Mouse (Mus musculus): ENCODE measurements around the gene Rtn3. TPM values are rescaled to one million over a fixed set of nuclear protein-coding genes. Genes with fewer than 3 reads are reported as not detected.
"Not testable (repeated sequence)": the region's sequence is repeated elsewhere in the genome, so short reads cannot be mapped to it uniquely, and the experiment has no call there.

Rtn3 gene
- total RNA-seq, 2 experiments from 2014 or later, result 37.1 to 40.6 TPM

- no peak for DNase-seq
- intact Hi-C loops (cut with DNase I; ENCODE audit: low total_unique reads), result no loop called here
These were observed 78.4 kb downstream of the Rtn3 start for GRCm38 (mm10) chr19:7404623-7405229.

- peak; percentile 10 for DNase-seq
- intact Hi-C loops (cut with DNase I; ENCODE audit: low total_unique reads), result no loop called here
These were observed 82.4 kb downstream of the Rtn3 start for GRCm38 (mm10) chr19:7400635-7401034.

- intact Hi-C loops (cut with DNase I; ENCODE audit: low total_unique reads); DNase-seq: not testable (repeated sequence)
These were observed 84.2 kb downstream of the Rtn3 start for GRCm38 (mm10) chr19:7398898-7399297.

- intact Hi-C loops (cut with DNase I; ENCODE audit: low total_unique reads), result not testable (repeated sequence)
- DNase-seq, result peak; percentile 74
These were observed 85.9 kb downstream of the Rtn3 start for GRCm38 (mm10) chr19:7396867-7397826.

- no peak for DNase-seq
- intact Hi-C loops (cut with DNase I; ENCODE audit: low total_unique reads), result no loop called here
These were observed 94.6 kb downstream of the Rtn3 start for GRCm38 (mm10) chr19:7388488-7388887.

GRCm38 (mm10) chr19:7386042-7386441, 97.0 kb downstream of the Rtn3 start:
- intact Hi-C loops (cut with DNase I; ENCODE audit: low total_unique reads), result no loop called here
- DNase-seq, result no peak

GRCm38 (mm10) chr19:7382903-7383865, 99.9 kb downstream of the Rtn3 start, which contains the start of gene Spindoc:
Gene Spindoc, minus strand, starts transcription at chr19:7382994.
- DNase-seq, result peak; percentile 98
- intact Hi-C loops (cut with DNase I; ENCODE audit: low total_unique reads), result no loop called here

GRCm38 (mm10) chr19:7382248-7382902, 100.7 kb downstream of the Rtn3 start:
- intact Hi-C loops (cut with DNase I; ENCODE audit: low total_unique reads), result no loop called here

GRCm38 (mm10) chr19:7381906-7382247, 101.2 kb downstream of the Rtn3 start:
- intact Hi-C loops (cut with DNase I; ENCODE audit: low total_unique reads), result no loop called here
- DNase-seq, result no peak

More at GRCm38 (mm10) chr19:7382248-7382902, 100.7 kb downstream of the Rtn3 start:
- peak; percentile 72 for DNase-seq

GRCm38 (mm10) chr19:7377639-7378038, 105.4 kb downstream of the Rtn3 start:
- intact Hi-C loops (cut with DNase I; ENCODE audit: low total_unique reads), result no loop called here
- no peak for DNase-seq

Small RNAs within 50 kb of the gene (microRNA-seq; reads per million reads assigned to microRNA genes)
- 0 to 0.32 reads per million in 2 experiments for gene Mir6991

Other genes with a start within 250 kb of the Rtn3 start
- 10 to 100 TPM in 1 of 2 experiments, 1 to 10 TPM in 1; 9.1 to 11.7 TPM for gene Naa40, start 242.1 kb downstream of the Rtn3 start, total RNA-seq (2021)
- gene Rcor2, start 216.0 kb downstream of the Rtn3 start, total RNA-seq (2021), result 1 to 10 TPM; 2.1 to 8.8 TPM
- gene Mark2, start 141.4 kb downstream of the Rtn3 start, total RNA-seq (2021), result 10 to 100 TPM; 27.7 to 34.1 TPM
- gene Spindoc, start 100.3 kb downstream of the Rtn3 start, total RNA-seq (2021), result 1 to 10 TPM; 9.4 to 9.5 TPM
- gene 2700081O15Rik, start 65.7 kb downstream of the Rtn3 start, total RNA-seq (2021), result 10 to 100 TPM; 10.7 to 11.4 TPM
- gene Atl3, start 10.8 kb upstream of the Rtn3 start, total RNA-seq (2021), result 10 to 100 TPM; 15.4 to 16.0 TPM
- gene Pla2g16, start 74.2 kb upstream of the Rtn3 start, total RNA-seq (2021), result 10 to 100 TPM; 55.0 to 57.6 TPM
- gene Lgals12, start 123.9 kb upstream of the Rtn3 start, total RNA-seq (2021), result under 1 TPM; 0.13 to 0.33 TPM
- gene Hrasls5, start 129.3 kb upstream of the Rtn3 start, total RNA-seq (2021), result not detected
- not detected for gene Slc22a19, start 228.0 kb upstream of the Rtn3 start, total RNA-seq (2021)

Data from gastrocnemius, postnatal 14 days (tissue).